Mouse (Mus musculus) lung, postnatal 25 days (tissue): ENCODE data around the gene Tcfl5.

Experiments used
- DNase-seq: peaks from one replicate; pipeline ENCODE4 v3.0.0; 2022; ENCODE audit warnings: low spot score

Gene Tcfl5

GRCm38 (mm10) chr2:180642555-180643260 lies at the start of gene Tcfl5:
Gene Tcfl5, minus strand, starts transcription at chr2:180642708.
- DNase-seq, result no peak

- no peak for DNase-seq
Observed at GRCm38 (mm10) chr2:180689841-180690240, 47.3 kb upstream of the Tcfl5 start.

- DNase-seq, result no peak
Observed at GRCm38 (mm10) chr2:180684031-180684430, 41.5 kb upstream of the Tcfl5 start.

- no peak for DNase-seq
Observed at GRCm38 (mm10) chr2:180683524-180683923, 41.0 kb upstream of the Tcfl5 start.

- no peak for DNase-seq
Observed at GRCm38 (mm10) chr2:180681225-180681624, 38.7 kb upstream of the Tcfl5 start.

- DNase-seq, result peak; percentile 71
Observed at GRCm38 (mm10) chr2:180678609-180679140, 36.2 kb upstream of the Tcfl5 start.

GRCm38 (mm10) chr2:180676706-180677105 lies 34.2 kb upstream of the Tcfl5 start:
- DNase-seq, result no peak

GRCm38 (mm10) chr2:180662008-180662407 lies 19.5 kb upstream of the Tcfl5 start:
- no peak for DNase-seq

- DNase-seq, result no peak
Observed at GRCm38 (mm10) chr2:180660521-180660920, 18.0 kb upstream of the Tcfl5 start.

GRCm38 (mm10) chr2:180659353-180660150 lies 17.0 kb upstream of the Tcfl5 start:
- DNase-seq, result no peak

- DNase-seq, result no peak
Observed at GRCm38 (mm10) chr2:180658381-180658780, 15.9 kb upstream of the Tcfl5 start.

GRCm38 (mm10) chr2:180657394-180658013 lies 15.0 kb upstream of the Tcfl5 start:
- DNase-seq, result peak; percentile 71

- no peak for DNase-seq
Observed at GRCm38 (mm10) chr2:180655150-180655549, 12.6 kb upstream of the Tcfl5 start.

GRCm38 (mm10) chr2:180654666-180655065 lies 12.2 kb upstream of the Tcfl5 start:
- no peak for DNase-seq

GRCm38 (mm10) chr2:180646841-180647240 lies 4.3 kb upstream of the Tcfl5 start:
- no peak for DNase-seq

GRCm38 (mm10) chr2:180643626-180644025 lies 1.1 kb upstream of the Tcfl5 start:
- no peak for DNase-seq

- DNase-seq, result no peak
Observed at GRCm38 (mm10) chr2:180641576-180642554, 643 bp downstream of the Tcfl5 start.

- no peak for DNase-seq
Observed at GRCm38 (mm10) chr2:180611882-180612281, 30.6 kb downstream of the Tcfl5 start.

GRCm38 (mm10) chr2:180610283-180610682 lies 32.2 kb downstream of the Tcfl5 start:
- no peak for DNase-seq

- DNase-seq, result no peak
Observed at GRCm38 (mm10) chr2:180604781-180605180, 37.7 kb downstream of the Tcfl5 start.

- no peak for DNase-seq
Observed at GRCm38 (mm10) chr2:180600569-180601021, 41.9 kb downstream of the Tcfl5 start.
